Mouse (Mus musculus) MEL (cell line): ENCODE measurements around the gene Adgrf2.

ENCODE experiments used
- CTCF ChIP-seq, 3 experiments: IDR thresholded peaks in 2 of 3; conservative IDR thresholded peaks in 1 of 3; 2 replicates each; pipeline ENCODE4 v1.5.1; 2011 to 2012; ENCODE audit warnings: low read length in 3 of 3, low read depth in 2 of 3, mild to moderate bottlenecking in 2 of 3, improper control_type of control experiment in 1 of 3, inconsistent platforms in 1 of 3, mixed read lengths in 1 of 3, moderate library complexity in 1 of 3; ENCODE audit not compliant: control insufficient read depth in 1 of 3, insufficient read depth in 1 of 3, poor library complexity in 1 of 3, severe bottlenecking in 1 of 3
- E2F4 ChIP-seq: IDR thresholded peaks from 2 replicates; pipeline ENCODE4 v1.6.1; 2011; ENCODE audit warnings: low read depth, low read length, improper control_type of control experiment, borderline replicate concordance
- HCFC1 ChIP-seq: IDR thresholded peaks from 2 replicates; pipeline ENCODE4 v1.6.1; 2012; ENCODE audit warnings: low read depth, mild to moderate bottlenecking, inconsistent platforms, low read length, improper control_type of control experiment, moderate library complexity
- KAT2A ChIP-seq: conservative IDR thresholded peaks from 2 replicates; pipeline ENCODE4 v1.6.1; 2012; ENCODE audit warnings: low read depth, low read length, improper control_type of control experiment, inconsistent platforms
- MAX ChIP-seq: IDR thresholded peaks from 2 replicates; pipeline ENCODE4 v1.6.1; 2011; ENCODE audit warnings: low read length, improper control_type of control experiment
- POLR2A ChIP-seq, 2 experiments: IDR thresholded peaks; 2 replicates each; pipeline ENCODE4 v1.6.1; 2011 to 2012; ENCODE audit warnings: low read length in 2 of 2, mild to moderate bottlenecking in 2 of 2, control low read depth in 1 of 2, improper control_type of control experiment in 1 of 2, low read depth in 1 of 2, moderate library complexity in 1 of 2; ENCODE audit not compliant: control insufficient read depth in 1 of 2, insufficient read depth in 1 of 2, poor library complexity in 1 of 2
- SMC3 ChIP-seq: IDR thresholded peaks from 2 replicates; pipeline ENCODE4 v1.6.1; 2011; ENCODE audit warnings: low read depth, low read length, improper control_type of control experiment
- TAL1 ChIP-seq: IDR thresholded peaks from 2 replicates; pipeline ENCODE4 v1.6.1; 2012; ENCODE audit warnings: mild to moderate bottlenecking, inconsistent platforms, low read length, moderate library complexity, mixed read lengths
- UBTF ChIP-seq: IDR thresholded peaks from 2 replicates; pipeline ENCODE4 v1.6.1; 2012; ENCODE audit warnings: low read depth, mild to moderate bottlenecking, inconsistent platforms, low read length, improper control_type of control experiment, moderate library complexity, borderline replicate concordance; ENCODE audit not compliant: insufficient read depth
- ZMIZ1 ChIP-seq: IDR thresholded peaks from 2 replicates; pipeline ENCODE4 v1.6.1; 2012; ENCODE audit warnings: low read depth, mild to moderate bottlenecking, inconsistent platforms, low read length, improper control_type of control experiment, moderate library complexity

DNA sequence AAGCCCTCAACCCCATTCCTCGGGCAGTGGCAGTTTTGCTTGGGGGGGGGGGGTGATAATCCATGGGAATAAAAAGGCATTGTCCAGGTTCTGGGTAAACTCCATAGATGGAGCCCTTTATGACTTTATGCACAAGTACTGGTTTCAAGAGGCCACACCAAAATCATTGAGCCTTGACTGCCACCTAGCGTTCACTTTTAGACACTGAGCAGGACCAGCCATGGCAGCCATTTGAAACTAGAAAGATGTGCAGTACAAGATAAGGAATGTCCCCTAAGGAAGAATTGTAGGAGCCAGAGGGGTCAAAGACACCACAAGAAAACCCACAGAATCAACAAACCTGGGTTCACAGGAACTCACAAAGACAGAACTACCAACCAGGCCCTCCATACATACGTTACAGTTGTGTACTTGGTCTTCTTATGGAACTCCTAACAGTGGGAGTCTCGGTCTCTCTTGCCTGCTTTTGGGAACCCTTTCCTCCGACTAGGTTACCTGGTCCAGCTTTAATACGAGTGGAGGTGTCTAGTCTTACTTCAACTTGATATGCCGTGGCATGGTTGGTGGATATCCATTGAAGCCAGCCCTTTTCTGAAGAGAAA lies 40.3 kb upstream of the Adgrf2 start:
- no peak for TF ChIP-seq TAL1
- peak; percentile 59 to 86 (median 73) for TF ChIP-seq CTCF (IDR thresholded peaks at IDR 0.05 in 2 of 3, conservative IDR thresholded peaks at IDR 0.05 in 1 of 3; ENCODE audit: control insufficient read depth in 1 of 3, insufficient read depth in 1 of 3, low read depth in 2 of 3, low read length in 3 of 3, poor library complexity in 1 of 3, severe bottlenecking in 1 of 3)
- TF ChIP-seq POLR2A (IDR thresholded peaks at IDR 0.05; ENCODE audit: control insufficient read depth in 1 of 2, insufficient read depth in 1 of 2, low read depth in 1 of 2, low read length in 2 of 2, poor library complexity in 1 of 2): no peak
- peak; percentile 76 for TF ChIP-seq SMC3
- no peak for TF ChIP-seq UBTF
- TF ChIP-seq HCFC1: no peak
- TF ChIP-seq KAT2A: no peak
- no peak for TF ChIP-seq MAX
- no peak for TF ChIP-seq ZMIZ1
- TF ChIP-seq E2F4: no peak
